Mouse (Mus musculus): ENCODE measurements around the gene Dlgap5.

Gene Dlgap5

GRCm38 (mm10) chr14:47346715-47347114 lies 71.5 kb downstream of the Dlgap5 start:
- no peak for DNase-seq

- DNase-seq = no peak
Observed at GRCm38 (mm10) chr14:47341811-47342291, 76.4 kb downstream of the Dlgap5 start.

DNA sequence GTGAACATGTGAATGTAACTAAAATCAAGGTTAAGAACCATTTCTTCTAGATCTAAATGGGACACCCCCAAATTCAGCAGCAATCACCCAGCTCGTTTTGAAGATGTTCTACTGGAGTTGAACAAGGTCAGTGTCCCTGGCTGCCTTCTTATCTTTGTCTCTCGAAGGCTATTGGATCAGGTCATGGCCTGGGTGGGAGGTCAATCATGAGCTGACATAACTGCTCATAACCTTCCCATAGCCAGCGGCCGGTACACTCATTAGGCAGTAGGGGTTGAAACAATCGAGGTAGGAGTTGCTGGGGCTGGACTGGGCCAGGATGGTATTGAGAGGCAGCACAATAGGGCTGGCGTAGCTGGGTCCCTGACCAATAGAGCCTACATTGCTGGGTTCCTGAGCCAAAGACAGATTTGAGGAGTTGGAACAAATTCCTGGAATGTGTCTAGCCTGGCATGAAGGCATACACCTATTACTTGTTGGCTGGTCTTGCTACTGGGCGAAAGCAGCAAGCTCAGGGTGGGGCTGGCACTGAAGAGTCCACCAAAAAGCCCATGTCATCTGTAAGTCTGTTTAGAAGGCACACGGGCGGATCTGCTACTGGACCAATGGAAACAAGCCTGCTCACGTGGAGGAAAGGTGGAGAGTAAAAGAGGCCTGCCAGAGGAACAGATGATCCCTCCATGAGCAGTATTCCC lies 77.8 kb downstream of the Dlgap5 start:
- no peak for DNase-seq

Data from spleen, adult 18-20 months (tissue).